Mouse (Mus musculus) forebrain, postnatal 0 days (tissue): ENCODE results near the gene Cracr2a. TPM values are rescaled to one million over a fixed set of nuclear protein-coding genes. Genes with fewer than 3 reads are reported as not detected.

Experiments used
- ATAC-seq: fragments of 200-750 bp; cut with Nextera tagmentation; 2 replicates; pipeline ENCODE4 v1.8.0; 2017; ENCODE audit warnings: mild to moderate bottlenecking, moderate library complexity
- DNase-seq: peaks from one replicate; pipeline ENCODE4 v3.0.0-alpha.2; 2015
- H3K27ac ChIP-seq: fragments of 300-500 bp; sonication (generic); 2 replicates; pipeline ENCODE4 v1.5.1; 2014; ENCODE audit warnings: low read depth, mild to moderate bottlenecking, antibody characterized with exemption, low read length, moderate library complexity, mixed read lengths
- H3K27me3 ChIP-seq: fragments of 300-500 bp; sonication (generic); 2 replicates; pipeline ENCODE4 v1.6.1; 2014; ENCODE audit warnings: mild to moderate bottlenecking, low read length, mixed read lengths; ENCODE audit not compliant: insufficient read depth
- H3K36me3 ChIP-seq: fragments of 300-500 bp; sonication (generic); 2 replicates; pipeline ENCODE4 v1.6.1; 2014; ENCODE audit warnings: mild to moderate bottlenecking, moderate library complexity; ENCODE audit not compliant: insufficient read depth
- H3K4me1 ChIP-seq: fragments of 300-500 bp; sonication (generic); 2 replicates; pipeline ENCODE4 v1.6.1; 2014; ENCODE audit warnings: antibody characterized with exemption; ENCODE audit not compliant: insufficient read depth
- H3K4me2 ChIP-seq: fragments of 300-500 bp; sonication (generic); 2 replicates; pipeline ENCODE4 v1.6.1; 2014; ENCODE audit warnings: low read depth, mild to moderate bottlenecking, moderate library complexity
- H3K4me3 ChIP-seq: fragments of 300-500 bp; sonication (generic); 2 replicates; pipeline ENCODE4 v1.5.1; 2014; ENCODE audit warnings: low read depth, low read length, mixed read lengths
- H3K9ac ChIP-seq: fragments of 300-500 bp; sonication (generic); 2 replicates; pipeline ENCODE4 v1.6.1; 2014; ENCODE audit warnings: mild to moderate bottlenecking
- H3K9me3 ChIP-seq: fragments of 300-500 bp; sonication (generic); 2 replicates; pipeline ENCODE4 v1.6.1; 2016; ENCODE audit warnings: low read length
- CTCF ChIP-seq: sonication (generic); IDR thresholded peaks from 2 replicates; pipeline ENCODE4 v1.5.1; 2016; ENCODE audit warnings: antibody characterized with exemption, control low read depth, low read depth
- WGBS: fragments of 180-500 bp; shearing (Covaris S2); extraction: QIAGEN DNeasy Blood & Tissue Kit; methylation state at CpG from one replicate; pipeline ENCODE4 v1.1.7; 2014; 5-methylcytosine and 5-hydroxymethylcytosine counted together
- polyA plus RNA-seq: library from polyadenylated mRNA; unstranded; fragments of >200 nt; fragmentation: Nextera tagmentation; extraction: Ambion mirVana; gene quantifications from 2 replicates; pipeline ENCODE4 v1.2.1, GENCODE M21; 2015
- total RNA-seq: library from RNA; depleted of rRNA; stranded (reverse); fragments of >200 nt; gene quantifications from 2 replicates; pipeline ENCODE4 v1.2.3, GENCODE M21; 2014

Cracr2a gene
- total and polyA plus RNA-seq, 2 experiments from 2014 or later = 0.28 to 0.57 TPM

DNA sequence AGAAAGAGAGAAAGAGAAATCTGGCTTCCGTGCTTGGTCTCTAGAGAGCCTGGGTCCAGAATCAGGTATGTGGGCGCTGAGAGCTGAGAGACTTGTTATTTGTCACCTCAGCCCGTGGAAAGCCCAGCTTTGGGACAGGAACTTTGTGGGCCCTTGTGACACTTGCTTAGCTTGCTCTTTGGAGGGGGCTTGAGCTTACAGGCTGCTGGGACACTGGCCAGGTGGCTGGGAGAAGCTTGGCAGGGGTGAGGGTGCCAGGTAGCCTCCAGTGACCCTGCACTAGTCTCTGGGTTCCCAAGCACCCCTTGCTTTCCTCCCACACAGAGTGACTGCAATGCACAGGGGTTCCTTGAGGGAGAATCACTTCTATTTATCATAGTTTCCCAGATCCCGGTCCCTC, 2.4 kb downstream of the Cracr2a start:
- no peaks in the 10 kb centered on the region for H3K27me3 ChIP-seq
- H3K4me1 ChIP-seq = no peaks in the 10 kb centered on the region; the same call in 1 of the 2 replicates
- no peak for TF ChIP-seq CTCF
- DNase-seq = no peak
- no peak for ATAC-seq
- 63% methylated on average over 4 of the region's 4 CpGs for WGBS
- no peaks in the 10 kb centered on the region for H3K36me3 ChIP-seq
- H3K4me3 ChIP-seq = no peak overlapping the region
- no peak overlapping the region for H3K27ac ChIP-seq
- H3K4me2 ChIP-seq = no peak overlapping the region
- no peaks in the 10 kb centered on the region for H3K9me3 ChIP-seq
- H3K9ac ChIP-seq = 0 out of 2 replicates have a peak overlapping the region, but pooled peaks have one; percentile 10

DNA sequence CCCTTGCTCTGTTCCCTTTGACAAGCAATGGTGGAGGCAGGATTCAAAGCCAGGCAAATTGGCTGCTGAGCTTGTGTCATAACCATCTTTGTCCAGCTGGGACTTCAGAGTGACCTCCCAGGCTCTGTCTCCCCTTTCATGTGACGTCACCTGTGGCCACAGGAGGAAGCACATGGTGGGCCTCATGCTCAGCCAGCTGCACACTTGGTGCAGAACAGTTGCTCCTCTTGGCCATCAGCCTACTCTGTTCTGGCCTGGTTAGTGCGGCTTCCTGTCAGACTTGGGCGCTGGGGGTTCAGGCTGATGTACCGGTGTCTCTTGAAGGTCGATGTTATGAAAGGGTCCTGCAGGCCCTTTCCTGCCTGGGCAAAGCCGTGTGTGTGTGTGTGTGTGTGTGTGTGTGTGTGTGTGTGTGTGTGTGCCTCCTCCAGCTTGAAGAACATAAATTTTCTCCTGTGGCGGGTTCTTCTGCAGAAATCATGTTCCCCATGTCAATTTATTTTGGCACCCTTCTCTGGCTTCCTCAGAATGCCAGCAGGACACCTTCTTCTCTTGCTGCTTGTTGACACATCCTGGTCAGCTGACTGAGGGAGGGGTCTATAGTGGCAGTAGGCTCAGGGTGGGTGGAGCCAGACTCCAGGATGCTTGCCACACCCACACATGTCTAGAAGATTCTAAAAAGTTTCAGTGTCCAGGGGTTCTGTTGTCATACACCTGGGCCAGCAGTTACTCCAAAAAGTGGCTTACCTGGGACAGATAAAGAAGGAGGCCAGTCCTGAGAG, 5.0 kb downstream of the Cracr2a start:
- ATAC-seq = no peak
- Histone ChIP-seq H3K4me1 (no peaks in the 10 kb centered on the region; the same call in 1 of the 2 replicates), H3K36me3 (no peaks in the 10 kb centered on the region), H3K27ac (no peak overlapping the region), H3K9ac (no peak overlapping the region), H3K9me3 (no peaks in the 10 kb centered on the region), H3K4me3 (no peak overlapping the region), H3K4me2 (no peak overlapping the region), H3K27me3 (no peaks in the 10 kb centered on the region)
- DNase-seq = no peak
- WGBS = 70% methylated on average over 7 of the region's 7 CpGs
- TF ChIP-seq CTCF = no peak

DNA sequence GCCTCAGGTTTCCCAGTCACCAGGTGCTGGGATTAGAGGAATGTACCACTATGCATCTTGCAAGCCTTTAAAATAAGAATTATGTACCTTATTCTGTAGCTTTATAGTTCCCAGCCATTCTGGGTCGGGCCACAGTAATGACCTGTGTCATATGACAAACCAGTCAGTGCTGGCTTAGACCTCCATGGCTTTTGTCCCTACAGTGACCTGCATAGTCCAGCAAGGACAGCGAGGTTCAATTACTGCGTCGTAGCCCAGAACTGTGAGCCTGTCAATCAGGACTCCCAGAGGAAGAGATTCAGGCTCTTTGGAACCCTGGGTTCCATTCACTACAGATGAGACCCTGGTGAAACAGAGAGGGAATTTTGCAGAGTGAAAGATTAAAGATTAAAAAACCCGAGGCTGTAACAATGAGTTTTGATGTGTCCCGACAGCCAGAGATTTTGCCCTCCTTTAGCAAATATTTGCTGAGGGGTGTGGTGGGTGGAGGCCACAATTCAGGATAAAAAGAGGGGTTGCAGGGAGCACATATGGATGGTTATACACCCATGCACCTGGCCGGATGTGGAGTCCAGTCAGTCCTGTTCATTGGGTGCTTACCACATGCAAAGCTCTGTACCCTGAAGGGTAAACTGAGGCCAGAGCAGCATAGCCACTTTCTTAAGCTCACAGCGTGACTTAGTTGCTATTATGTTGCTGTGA, 10.9 kb downstream of the Cracr2a start:
- Histone ChIP-seq H3K4me3 (no peak overlapping the region), H3K9me3 (no peaks in the 10 kb centered on the region), H3K27ac (no peak overlapping the region), H3K36me3 (no peaks in the 10 kb centered on the region), H3K4me1 (no peaks in the 10 kb centered on the region), H3K4me2 (no peak overlapping the region), H3K27me3 (no peaks in the 10 kb centered on the region), H3K9ac (no peak overlapping the region)
- WGBS = 59% methylated on average over 8 of the region's 8 CpGs
- no peak for TF ChIP-seq CTCF
- DNase-seq (no peak), ATAC-seq (no peak)

DNA sequence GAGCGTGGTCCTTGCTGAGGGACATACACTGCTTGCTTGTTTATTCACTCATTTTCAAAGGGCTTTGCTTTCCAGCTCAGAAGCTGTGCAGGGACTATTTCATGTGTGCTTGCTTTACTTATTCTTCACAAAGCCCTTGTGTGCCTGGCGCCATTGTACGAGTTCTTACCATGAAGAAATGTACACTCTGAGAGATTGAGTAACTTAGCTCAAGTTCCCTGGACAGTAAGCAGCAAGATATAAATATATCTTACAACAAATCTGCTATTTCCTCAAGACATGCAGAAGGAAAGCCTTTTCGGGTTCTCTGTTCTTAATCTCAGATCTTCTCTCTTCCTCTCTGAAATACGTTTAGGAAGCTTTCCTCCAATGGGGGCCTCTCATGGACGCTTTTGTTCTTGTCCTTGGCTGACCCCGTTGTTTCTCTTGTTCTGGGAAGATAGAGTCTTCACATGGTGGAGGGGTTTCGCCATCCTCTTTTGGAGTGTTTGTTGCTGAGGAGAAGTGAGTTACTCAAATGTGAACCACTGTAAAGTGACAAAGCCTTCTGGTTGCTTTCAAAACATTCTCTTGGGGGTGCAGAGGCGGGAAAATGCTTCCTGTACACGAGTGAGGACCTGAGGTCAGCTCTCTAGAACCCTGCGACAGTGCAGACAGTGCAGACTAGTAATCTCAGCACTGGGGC, 12.8 kb downstream of the Cracr2a start:
- 71% methylated on average over 11 of the region's 11 CpGs for WGBS
- DNase-seq = no peak
- TF ChIP-seq CTCF = no peak
- ATAC-seq = no peak
- no peaks in the 10 kb centered on the region for H3K4me1 ChIP-seq
- no peaks in the 10 kb centered on the region for H3K27me3 ChIP-seq
- no peak overlapping the region for H3K4me3 ChIP-seq
- no peak overlapping the region for H3K9ac ChIP-seq
- H3K27ac ChIP-seq = no peak overlapping the region
- no peaks in the 10 kb centered on the region for H3K9me3 ChIP-seq
- no peaks in the 10 kb centered on the region for H3K36me3 ChIP-seq
- H3K4me2 ChIP-seq = no peak overlapping the region

DNA sequence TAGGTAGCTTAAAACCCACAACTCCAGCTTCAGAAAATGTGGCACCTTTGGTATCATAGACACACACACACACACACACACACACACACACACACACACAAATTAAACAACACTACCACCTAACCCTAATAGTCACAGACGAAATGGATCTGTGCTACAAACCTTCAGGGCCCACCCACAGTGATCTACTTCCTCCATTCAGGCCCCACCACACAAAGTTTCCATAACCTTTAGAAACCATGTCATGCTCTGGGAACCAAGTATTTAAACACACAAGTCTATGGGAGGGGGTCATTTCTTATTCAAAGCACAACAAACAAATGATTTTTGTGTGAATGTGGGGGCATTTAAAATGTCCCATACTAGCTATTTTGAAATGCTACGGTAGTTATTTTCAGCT, 14.1 kb downstream of the Cracr2a start:
- no peak overlapping the region for H3K4me2 ChIP-seq
- ATAC-seq = no peak
- no peaks in the 10 kb centered on the region for H3K27me3 ChIP-seq
- no peaks in the 10 kb centered on the region for H3K4me1 ChIP-seq
- no peak overlapping the region for H3K4me3 ChIP-seq
- no peak overlapping the region for H3K27ac ChIP-seq
- no peaks in the 10 kb centered on the region for H3K9me3 ChIP-seq
- H3K9ac ChIP-seq = no peak overlapping the region
- H3K36me3 ChIP-seq = no peaks in the 10 kb centered on the region
- WGBS = 80% methylated on average over 2 of the region's 2 CpGs
- DNase-seq = no peak
- TF ChIP-seq CTCF = no peak

DNA sequence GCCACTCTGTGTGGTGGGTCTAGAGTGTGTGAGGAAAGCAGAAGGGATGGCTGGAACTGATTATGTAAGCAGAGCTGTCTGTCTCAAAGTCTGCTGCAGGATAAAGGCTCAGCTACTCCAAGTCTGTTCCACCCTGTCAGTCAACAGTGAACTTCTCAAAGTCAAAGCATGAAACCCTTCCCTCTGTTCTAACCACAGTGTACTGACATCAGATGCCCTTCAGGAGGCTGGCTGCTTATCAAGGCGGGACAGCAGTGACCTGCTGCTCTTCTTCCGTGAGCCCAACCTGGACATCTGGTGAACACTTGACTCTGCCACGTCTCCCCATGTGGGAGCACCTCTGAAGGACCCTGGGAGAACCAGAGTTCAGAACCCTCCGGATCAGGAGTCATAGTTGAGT, 16.6 kb downstream of the Cracr2a start:
- Histone ChIP-seq H3K4me1 (no peaks in the 10 kb centered on the region), H3K4me2 (no peak overlapping the region), H3K36me3 (no peaks in the 10 kb centered on the region), H3K4me3 (no peak overlapping the region), H3K9ac (no peak overlapping the region), H3K27me3 (no peaks in the 10 kb centered on the region), H3K9me3 (no peaks in the 10 kb centered on the region), H3K27ac (no peak overlapping the region)
- 84% methylated on average over 4 of the region's 4 CpGs for WGBS
- no peak for DNase-seq
- no peak for TF ChIP-seq CTCF
- no peak for ATAC-seq

DNA sequence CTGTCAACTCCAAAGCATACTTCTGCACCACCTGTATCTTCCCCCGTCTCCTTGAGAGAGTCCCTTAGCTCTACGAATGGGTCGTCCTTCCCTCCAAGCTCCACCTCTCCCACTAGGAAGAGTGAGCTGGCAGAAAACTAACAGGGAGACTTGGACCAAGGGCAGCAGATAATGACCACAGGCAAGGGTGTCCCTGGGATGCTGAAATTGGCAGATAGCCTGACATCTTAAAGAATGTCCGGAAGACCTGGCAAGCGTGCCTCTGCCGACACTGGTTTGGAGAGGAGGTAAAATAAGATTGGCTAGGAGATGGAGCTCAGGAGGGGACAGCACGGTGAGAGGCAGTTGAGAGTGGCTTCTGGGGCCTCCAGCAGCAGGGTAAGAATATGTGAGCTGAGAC, 17.2 kb downstream of the Cracr2a start:
- Histone ChIP-seq H3K36me3 (no peaks in the 10 kb centered on the region), H3K9me3 (no peaks in the 10 kb centered on the region), H3K27ac (no peak overlapping the region), H3K4me1 (no peaks in the 10 kb centered on the region), H3K9ac (no peak overlapping the region), H3K27me3 (no peaks in the 10 kb centered on the region), H3K4me3 (no peak overlapping the region), H3K4me2 (no peak overlapping the region)
- ATAC-seq (no peak), DNase-seq (no peak)
- TF ChIP-seq CTCF = no peak
- WGBS = 67% methylated on average over 7 of the region's 7 CpGs
